Mouse (Mus musculus): ENCODE results near the gene Slc7a11. TPM values are rescaled to one million over a fixed set of nuclear protein-coding genes. Genes with fewer than 3 reads are reported as not detected.
A peak's percentile ranks its signal among the peaks of the same experiment; 100 is the strongest.

The Slc7a11 gene
- polyA plus RNA-seq, 2 experiments: 2.6 to 5.8 TPM

GRCm38 (mm10) chr3:50186369-50186768 is 257.0 kb downstream of the Slc7a11 start:
- no peak overlapping the region for H3K27ac ChIP-seq (replicated peaks; ENCODE audit: low read depth, low read length)
- no peak for DNase-seq (ENCODE audit: low spot score)
- ATAC-seq (ENCODE audit: low FRiP score, low read depth): peak; percentile 63

GRCm38 (mm10) chr3:50185879-50186278 is 257.5 kb downstream of the Slc7a11 start:
- DNase-seq (ENCODE audit: low spot score): peak; percentile 81
- H3K9me3 ChIP-seq (ENCODE audit: control insufficient read depth, low read length): no peaks in the 10 kb centered on the region
- no peak for TF ChIP-seq POLR2A (IDR thresholded peaks at IDR 0.05; ENCODE audit: borderline replicate concordance, extremely low read depth, insufficient read depth, insufficient read length)
- no peak overlapping the region for H3K27ac ChIP-seq (replicated peaks; ENCODE audit: low read depth, low read length)
- H3K4me3 ChIP-seq (replicated peaks; ENCODE audit: low read length): no peak overlapping the region
- 34% methylated on average over 2 of the region's 2 CpGs for WGBS
- peak; percentile 83 for ATAC-seq (ENCODE audit: low FRiP score, low read depth)
- H3K9ac ChIP-seq (ENCODE audit: low read depth, low read length, severe bottlenecking): no peak overlapping the region
- H3K4me1 ChIP-seq (ENCODE audit: control insufficient read depth, insufficient read depth, low read length): 0 out of 2 replicates have a peak, but pooled peaks cover 3% of the 10 kb centered on the region
- no peaks in the 10 kb centered on the region for H3K36me3 ChIP-seq (ENCODE audit: control insufficient read depth, insufficient read depth, low read length)
- no peak overlapping the region for H3K4me2 ChIP-seq (replicated peaks; ENCODE audit: low read depth, low read length, severe bottlenecking)
- no peaks in the 10 kb centered on the region for H3K27me3 ChIP-seq (ENCODE audit: control insufficient read depth, insufficient read depth, low read length)

More at GRCm38 (mm10) chr3:50186369-50186768, 257.0 kb downstream of the Slc7a11 start:
- Histone ChIP-seq H3K4me1 (ENCODE audit: control insufficient read depth, insufficient read depth, low read length) (0 out of 2 replicates have a peak, but pooled peaks cover 3% of the 10 kb centered on the region), H3K27me3 (ENCODE audit: control insufficient read depth, insufficient read depth, low read length) (no peaks in the 10 kb centered on the region), H3K9me3 (ENCODE audit: control insufficient read depth, low read length) (no peaks in the 10 kb centered on the region), H3K4me2 (replicated peaks; ENCODE audit: low read depth, low read length, severe bottlenecking) (no peak overlapping the region), H3K36me3 (ENCODE audit: control insufficient read depth, insufficient read depth, low read length) (no peaks in the 10 kb centered on the region), H3K4me3 (replicated peaks; ENCODE audit: low read length) (no peak overlapping the region), H3K9ac (ENCODE audit: low read depth, low read length, severe bottlenecking) (no peak overlapping the region)
- no peak for TF ChIP-seq POLR2A (IDR thresholded peaks at IDR 0.05; ENCODE audit: borderline replicate concordance, extremely low read depth, insufficient read depth, insufficient read length)
- 70% methylated on average over 5 of the region's 5 CpGs for WGBS

GRCm38 (mm10) chr3:50160756-50161155 is 282.7 kb downstream of the Slc7a11 start:
- no peak overlapping the region for H3K9ac ChIP-seq (ENCODE audit: low read depth, low read length, severe bottlenecking)
- no peaks in the 10 kb centered on the region for H3K9me3 ChIP-seq (ENCODE audit: control insufficient read depth, low read length)
- H3K27me3 ChIP-seq (ENCODE audit: control insufficient read depth, insufficient read depth, low read length): no peaks in the 10 kb centered on the region
- 75% methylated on average over 2 of the region's 2 CpGs for WGBS
- no peak overlapping the region for H3K4me2 ChIP-seq (replicated peaks; ENCODE audit: low read depth, low read length, severe bottlenecking)
- TF ChIP-seq POLR2A (IDR thresholded peaks at IDR 0.05; ENCODE audit: borderline replicate concordance, extremely low read depth, insufficient read depth, insufficient read length): no peak
- no peak overlapping the region for H3K4me3 ChIP-seq (replicated peaks; ENCODE audit: low read length)
- H3K27ac ChIP-seq (replicated peaks; ENCODE audit: low read depth, low read length): no peak overlapping the region
- no peaks in the 10 kb centered on the region for H3K4me1 ChIP-seq (ENCODE audit: control insufficient read depth, insufficient read depth, low read length)
- no peaks in the 10 kb centered on the region for H3K36me3 ChIP-seq (ENCODE audit: control insufficient read depth, insufficient read depth, low read length)
- no peak for DNase-seq (ENCODE audit: low spot score)
- ATAC-seq (ENCODE audit: low FRiP score, low read depth): no peak

- ATAC-seq (ENCODE audit: low FRiP score, low read depth) (no peak), DNase-seq (ENCODE audit: low spot score) (no peak)
- no peaks in the 10 kb centered on the region for H3K4me1 ChIP-seq (ENCODE audit: control insufficient read depth, insufficient read depth, low read length)
- no peak overlapping the region for H3K9ac ChIP-seq (ENCODE audit: low read depth, low read length, severe bottlenecking)
- no peak overlapping the region for H3K4me3 ChIP-seq (replicated peaks; ENCODE audit: low read length)
- H3K27ac ChIP-seq (replicated peaks; ENCODE audit: low read depth, low read length): no peak overlapping the region
- H3K9me3 ChIP-seq (ENCODE audit: control insufficient read depth, low read length): no peaks in the 10 kb centered on the region
- H3K36me3 ChIP-seq (ENCODE audit: control insufficient read depth, insufficient read depth, low read length): no peaks in the 10 kb centered on the region
- TF ChIP-seq POLR2A (IDR thresholded peaks at IDR 0.05; ENCODE audit: borderline replicate concordance, extremely low read depth, insufficient read depth, insufficient read length): no peak
- no peaks in the 10 kb centered on the region for H3K27me3 ChIP-seq (ENCODE audit: control insufficient read depth, insufficient read depth, low read length)
- H3K4me2 ChIP-seq (replicated peaks; ENCODE audit: low read depth, low read length, severe bottlenecking): no peak overlapping the region
Observed at GRCm38 (mm10) chr3:50144144-50144543, 299.3 kb downstream of the Slc7a11 start.

GRCm38 (mm10) chr3:50138319-50138718 is 305.1 kb downstream of the Slc7a11 start:
- Histone ChIP-seq H3K4me1 (ENCODE audit: control insufficient read depth, insufficient read depth, low read length) (no peaks in the 10 kb centered on the region), H3K4me2 (replicated peaks; ENCODE audit: low read depth, low read length, severe bottlenecking) (no peak overlapping the region), H3K9ac (ENCODE audit: low read depth, low read length, severe bottlenecking) (no peak overlapping the region), H3K4me3 (replicated peaks; ENCODE audit: low read length) (no peak overlapping the region), H3K9me3 (ENCODE audit: control insufficient read depth, low read length) (no peaks in the 10 kb centered on the region), H3K27me3 (ENCODE audit: control insufficient read depth, insufficient read depth, low read length) (no peaks in the 10 kb centered on the region), H3K36me3 (ENCODE audit: control insufficient read depth, insufficient read depth, low read length) (no peaks in the 10 kb centered on the region), H3K27ac (replicated peaks; ENCODE audit: low read depth, low read length) (no peak overlapping the region)
- no peak for TF ChIP-seq POLR2A (IDR thresholded peaks at IDR 0.05; ENCODE audit: borderline replicate concordance, extremely low read depth, insufficient read depth, insufficient read length)
- DNase-seq (ENCODE audit: low spot score): no peak
- ATAC-seq (ENCODE audit: low FRiP score, low read depth): no peak
- 74% methylated on average over 3 of the region's 3 CpGs for WGBS

GRCm38 (mm10) chr3:50132204-50132603 is 311.2 kb downstream of the Slc7a11 start:
- ATAC-seq (ENCODE audit: low FRiP score, low read depth) (no peak), DNase-seq (ENCODE audit: low spot score) (no peak)
- no peaks in the 10 kb centered on the region for H3K36me3 ChIP-seq (ENCODE audit: control insufficient read depth, insufficient read depth, low read length)
- 85% methylated on average over 5 of the region's 5 CpGs for WGBS
- H3K9ac ChIP-seq (ENCODE audit: low read depth, low read length, severe bottlenecking): no peak overlapping the region
- H3K27me3 ChIP-seq (ENCODE audit: control insufficient read depth, insufficient read depth, low read length): no peaks in the 10 kb centered on the region
- H3K27ac ChIP-seq (replicated peaks; ENCODE audit: low read depth, low read length): no peak overlapping the region
- H3K4me1 ChIP-seq (ENCODE audit: control insufficient read depth, insufficient read depth, low read length): no peaks in the 10 kb centered on the region
- TF ChIP-seq POLR2A (IDR thresholded peaks at IDR 0.05; ENCODE audit: borderline replicate concordance, extremely low read depth, insufficient read depth, insufficient read length): no peak
- H3K9me3 ChIP-seq (ENCODE audit: control insufficient read depth, low read length): no peaks in the 10 kb centered on the region
- H3K4me2 ChIP-seq (replicated peaks; ENCODE audit: low read depth, low read length, severe bottlenecking): no peak overlapping the region
- H3K4me3 ChIP-seq (replicated peaks; ENCODE audit: low read length): no peak overlapping the region

Data from limb, embryonic 14.5 days (tissue).